Mouse (Mus musculus) c-Kit-positive CD71-positive TER-119-positive erythroid progenitor cells, embryonic 14.5 days (primary cell): ENCODE measurements at regions not wholly inside any gene's neighbourhood (a gene's known extent, or its start where the extent isn't known, plus 50 kb on each side); places are given as distances from the start of the nearest gene placed in this dataset.

Experiments used
- DNase-seq: peaks from one replicate; pipeline ENCODE4 v3.0.0-alpha.2; 2013; ENCODE audit warnings: low spot score

- no peak for DNase-seq
Measured at GRCm38 (mm10) chr1:125307223-125307622, 128.3 kb downstream of the Actr3 start.

DNA sequence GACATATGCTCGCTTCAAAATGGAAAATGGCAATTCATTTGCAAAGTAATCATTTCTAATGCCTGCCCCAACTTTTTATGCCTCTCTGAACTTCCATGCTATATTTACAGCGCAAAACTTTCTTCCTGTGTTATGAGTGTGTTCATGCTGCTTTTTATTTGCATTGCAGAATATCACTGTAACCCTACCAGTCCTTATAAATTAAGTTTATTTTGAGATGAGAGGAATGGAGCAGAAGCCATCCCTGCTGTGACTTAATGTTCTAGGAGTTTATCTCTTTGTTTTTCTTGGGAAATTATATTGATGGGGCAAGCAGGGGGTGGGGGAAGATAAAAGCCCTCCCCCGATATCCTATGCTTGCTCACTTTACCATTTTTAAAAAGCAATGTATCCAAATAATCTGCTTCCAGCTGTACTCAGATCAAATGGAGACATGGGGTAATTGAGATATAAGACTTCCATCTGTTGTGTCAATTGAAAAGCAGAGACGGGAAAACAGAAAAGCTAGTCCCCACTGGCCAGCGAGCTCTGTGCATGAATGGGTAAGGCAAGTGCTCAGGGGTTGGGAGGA lies 136.9 kb downstream of the Actr3 start:
- no peak for DNase-seq

DNA sequence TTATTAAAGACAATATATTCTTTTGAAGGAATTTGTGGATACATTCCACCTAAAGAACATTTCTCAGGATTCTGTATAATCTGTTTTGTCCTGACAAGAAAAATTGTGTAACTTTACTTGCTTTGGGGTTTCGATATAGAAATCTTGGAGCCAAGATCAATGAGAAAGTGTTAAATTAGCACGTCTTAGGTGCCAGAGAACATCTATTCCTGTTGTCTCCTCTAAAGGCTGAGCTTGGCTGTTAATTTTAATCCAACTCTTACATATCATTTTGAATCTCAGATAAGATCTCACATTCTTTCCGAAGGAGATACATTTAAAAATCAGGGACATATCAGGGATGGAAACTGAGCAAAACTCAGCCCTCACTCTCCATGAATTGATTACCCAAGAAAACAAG lies 139.9 kb downstream of the Actr3 start:
- DNase-seq: no peak

- no peak for DNase-seq
Measured at GRCm38 (mm10) chr1:125290320-125291021, 145.1 kb downstream of the Actr3 start.

GRCm38 (mm10) chr1:125286347-125286746 lies 149.2 kb downstream of the Actr3 start:
- no peak for DNase-seq

DNA sequence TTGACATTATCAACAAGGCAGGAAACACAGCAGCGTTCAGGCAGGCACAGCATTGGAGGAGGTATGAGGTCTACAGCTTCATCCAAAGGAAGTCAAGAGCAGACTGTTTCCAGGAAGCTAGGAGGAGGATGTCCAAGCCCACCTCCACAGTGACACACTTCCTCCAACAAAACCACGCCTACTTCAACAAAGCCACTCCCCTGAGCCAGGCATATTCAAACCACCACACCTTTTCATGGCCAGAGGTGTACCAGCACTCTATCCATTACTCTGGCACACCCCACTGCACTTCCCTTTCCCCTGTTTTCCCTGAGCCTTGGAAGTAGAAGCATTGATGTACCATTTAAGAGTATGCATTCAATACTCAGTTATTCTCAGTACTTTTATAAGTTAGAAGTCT lies 150.8 kb downstream of the Actr3 start:
- no peak for DNase-seq

GRCm38 (mm10) chr1:125273752-125274151 lies 161.8 kb downstream of the Actr3 start:
- DNase-seq: no peak

DNA sequence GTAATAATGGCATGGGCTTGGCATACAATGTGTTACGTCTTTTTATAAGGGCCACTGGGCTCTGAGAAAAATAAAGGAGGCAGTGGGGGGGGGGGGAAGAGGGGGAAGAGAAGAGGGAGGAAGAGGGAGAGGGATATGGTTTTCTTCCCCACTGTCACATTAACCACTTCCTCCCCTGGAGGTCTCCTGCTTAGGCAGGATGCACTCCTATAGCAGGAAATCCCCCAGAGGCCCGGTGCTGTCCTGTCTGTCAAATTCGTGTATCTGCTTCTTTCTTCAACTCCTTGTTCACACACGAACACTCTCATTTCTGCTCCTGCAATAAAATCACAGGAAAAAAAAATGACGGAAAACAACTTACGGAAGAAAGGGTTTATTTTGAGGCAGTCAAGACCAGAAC lies 171.8 kb downstream of the Actr3 start:
- DNase-seq: no peak

- DNase-seq: no peak
Measured at GRCm38 (mm10) chr1:125263068-125263467, 172.5 kb downstream of the Actr3 start.

DNA sequence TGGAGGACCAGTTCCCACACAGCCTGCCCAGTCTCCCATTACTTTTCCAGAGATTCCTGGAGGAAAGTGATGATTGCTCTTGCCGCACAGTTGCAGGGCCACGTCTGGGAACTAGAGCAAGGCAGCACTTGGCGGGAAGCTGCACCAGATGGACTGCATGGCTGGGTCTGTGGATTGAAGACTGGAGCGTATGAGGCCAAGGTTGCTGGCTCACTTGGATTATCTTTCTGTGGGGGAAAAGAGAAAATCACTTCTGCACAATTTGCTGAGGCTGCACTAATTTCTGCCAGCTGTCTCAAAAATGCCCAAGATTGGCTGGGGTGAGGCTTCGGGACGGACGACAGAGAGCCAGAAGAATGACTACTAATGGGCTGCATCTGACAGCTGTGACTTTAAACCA lies 193.2 kb downstream of the Actr3 start:
- DNase-seq: no peak

- DNase-seq: no peak
Measured at GRCm38 (mm10) chr1:125241717-125242116, 193.8 kb downstream of the Actr3 start.

DNA sequence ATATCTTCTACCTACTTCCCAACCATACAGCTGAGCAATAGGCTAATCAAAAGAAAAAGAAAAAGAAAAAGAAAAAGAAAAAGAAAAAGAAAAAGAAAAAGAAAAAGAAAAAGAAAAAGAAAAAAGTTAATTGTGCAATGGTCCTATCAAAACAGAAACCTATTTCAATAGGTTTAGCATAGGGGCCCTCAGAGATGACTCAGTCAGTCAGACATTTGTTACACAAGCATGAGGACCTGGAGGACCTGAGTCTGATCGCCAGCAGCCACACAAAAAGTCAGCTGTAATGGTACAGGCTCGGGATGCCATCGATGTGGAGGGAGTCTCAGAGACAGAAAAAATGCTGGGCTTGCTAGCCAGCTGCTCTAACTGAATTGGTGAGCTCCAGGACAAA lies 197.9 kb downstream of the Actr3 start:
- no peak for DNase-seq

DNA sequence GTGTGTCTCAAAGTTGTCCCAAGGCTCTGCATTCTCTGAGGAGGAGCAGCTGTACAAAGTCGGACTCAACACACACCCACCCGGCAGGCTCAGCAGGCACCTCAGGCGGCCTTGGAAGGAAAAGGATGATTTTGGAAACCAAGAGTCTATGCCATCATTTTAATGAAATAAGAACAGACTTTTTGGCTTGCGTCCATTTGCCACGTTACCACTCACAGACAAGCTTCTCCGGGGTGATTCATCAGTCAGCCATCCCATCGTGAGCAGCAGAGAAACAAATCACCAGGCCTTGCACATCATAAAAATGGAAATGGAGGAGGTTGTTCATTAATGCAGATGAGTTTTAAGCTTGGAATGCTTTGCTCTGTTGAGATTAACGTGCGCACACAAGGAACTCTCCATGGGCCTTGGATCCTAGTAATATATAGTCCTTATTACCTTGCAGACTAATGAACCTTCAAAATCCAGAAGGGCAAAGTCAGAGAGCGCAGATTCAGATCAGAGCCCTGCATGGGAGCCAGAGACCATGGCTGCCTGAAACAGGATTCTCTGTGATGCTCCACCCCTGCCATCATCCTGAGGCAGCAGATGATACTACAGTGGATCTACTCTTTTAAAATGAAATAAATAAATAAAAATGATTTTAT lies 198.5 kb downstream of the Actr3 start:
- DNase-seq: no peak

DNA sequence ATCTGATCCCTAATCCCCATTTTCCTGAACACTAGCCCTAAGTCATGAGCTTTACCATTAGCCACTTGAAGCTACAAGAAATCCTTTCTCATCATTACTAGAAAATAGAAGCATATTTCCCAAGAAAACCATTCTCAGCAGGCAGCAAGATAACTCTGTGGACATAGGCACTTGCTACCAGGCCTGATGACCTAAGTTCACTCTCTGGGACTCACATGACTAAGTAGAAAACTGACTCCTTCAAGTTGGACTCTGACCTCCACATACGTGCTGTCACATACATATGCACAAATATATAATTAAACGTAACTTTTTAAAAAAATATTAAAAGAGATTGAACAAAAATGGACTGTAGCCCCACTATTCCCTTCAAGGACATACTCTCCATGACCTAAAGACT lies 200.8 kb downstream of the Actr3 start:
- DNase-seq: no peak

- DNase-seq: no peak
Measured at GRCm38 (mm10) chr1:125223370-125223769, 212.2 kb downstream of the Actr3 start.

GRCm38 (mm10) chr1:125216192-125216591 lies 219.3 kb downstream of the Actr3 start:
- DNase-seq: no peak

DNA sequence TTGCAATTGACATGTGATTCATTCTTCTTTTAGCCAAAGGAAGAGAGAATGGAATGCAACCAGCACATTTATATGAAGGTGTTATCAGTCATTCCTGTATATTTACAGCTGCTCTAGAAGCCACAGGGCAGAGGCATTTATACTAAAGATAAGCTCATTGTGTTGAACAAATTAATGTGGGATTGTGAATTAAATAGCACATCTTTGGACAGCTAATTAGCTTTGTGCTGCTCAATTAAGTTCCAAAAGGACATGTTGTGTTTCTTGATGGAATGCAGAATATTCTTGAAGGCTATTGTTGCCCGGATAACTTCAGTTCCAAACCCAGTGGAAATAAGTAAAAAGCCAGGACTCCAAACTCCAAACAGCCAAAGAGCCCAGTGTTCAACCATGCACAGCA lies 248.4 kb downstream of the Actr3 start:
- no peak for DNase-seq

- no peak for DNase-seq
Measured at GRCm38 (mm10) chr1:125176124-125176937, 259.2 kb downstream of the Actr3 start.

GRCm38 (mm10) chr1:125174725-125175124 lies 260.8 kb downstream of the Actr3 start:
- no peak for DNase-seq

DNA sequence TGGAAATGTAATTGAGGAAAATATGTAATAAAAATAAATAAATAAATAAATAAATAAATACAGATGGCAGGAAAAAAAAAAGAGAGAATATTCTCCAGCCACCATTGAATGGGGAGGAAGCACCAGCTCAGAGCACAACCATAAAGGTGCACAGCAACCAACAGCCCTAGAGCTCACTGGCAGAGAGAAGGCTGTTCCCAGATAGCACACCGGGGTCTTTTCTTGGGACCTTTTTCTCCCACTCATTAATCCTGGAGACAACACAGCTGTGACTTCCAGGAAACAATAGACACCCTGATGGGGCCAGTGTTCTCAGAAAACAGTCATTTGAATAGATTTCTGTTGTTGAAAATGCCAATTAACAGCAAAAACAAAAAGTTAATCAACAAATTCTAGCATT lies 263.1 kb downstream of the Actr3 start:
- no peak for DNase-seq

DNA sequence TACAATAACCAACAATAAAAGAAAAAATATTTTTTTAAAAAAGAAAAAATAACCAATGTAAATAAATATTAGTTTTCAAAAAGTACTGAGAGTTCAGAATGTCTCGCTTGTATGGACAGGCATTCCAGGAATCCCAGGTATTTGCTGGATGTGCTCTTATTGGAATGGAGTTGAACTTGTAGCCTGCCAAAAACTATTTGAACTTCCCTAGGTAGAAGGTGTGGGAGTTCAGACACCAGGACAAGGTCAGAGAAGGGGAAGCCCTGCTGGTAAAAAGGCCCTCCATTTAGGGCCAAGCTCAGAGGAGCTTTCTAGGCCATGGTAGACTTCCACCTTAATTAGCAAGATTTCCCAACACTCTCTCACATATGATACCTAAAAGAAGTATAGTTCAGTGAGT lies 270.3 kb downstream of the Actr3 start:
- no peak for DNase-seq

- no peak for DNase-seq
Measured at GRCm38 (mm10) chr1:125158481-125158880, 277.0 kb downstream of the Actr3 start.

DNA sequence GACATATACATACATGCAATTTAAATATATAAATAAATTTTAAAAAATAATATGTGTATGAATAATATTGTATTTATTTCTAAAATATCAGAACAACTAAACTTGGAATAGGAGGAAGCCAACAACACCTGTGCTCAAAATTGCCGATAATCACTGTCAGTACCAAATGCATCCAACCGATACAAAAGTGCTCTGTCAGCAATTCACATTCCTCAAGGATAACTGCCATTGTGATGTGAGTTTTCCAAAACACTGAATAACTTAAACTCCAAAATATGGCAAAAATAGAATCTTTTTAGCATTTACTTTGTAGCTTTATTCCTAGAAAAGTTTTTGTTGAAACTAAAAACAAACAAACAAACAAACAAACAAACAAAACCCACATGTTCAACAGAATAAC lies 279.4 kb downstream of the Actr3 start:
- no peak for DNase-seq
